In the genomic region with DNA sequence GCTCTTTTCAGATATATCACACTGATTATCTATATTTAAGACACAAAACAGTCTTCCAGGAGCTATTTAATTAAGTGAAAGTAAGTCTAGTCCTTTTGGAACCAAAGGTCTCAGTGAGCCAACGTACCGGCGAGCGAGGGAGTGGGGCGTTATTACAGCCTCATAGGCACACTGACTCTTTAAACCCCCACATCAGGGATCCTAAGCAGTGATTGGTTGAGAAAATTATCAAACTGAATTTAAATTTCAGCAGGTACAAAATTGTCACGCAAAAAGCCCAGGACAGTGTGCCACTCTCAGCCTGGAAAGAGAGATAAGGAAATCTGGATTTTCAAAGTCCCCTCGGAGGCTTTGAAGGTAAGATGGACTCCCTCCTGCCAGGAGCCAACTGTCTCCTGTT, we compare ENCODE assay signal across 17 mouse cellular contexts. TPM values are rescaled to one million over a fixed set of nuclear protein-coding genes. Genes with fewer than 3 reads are reported as not detected.
"Had no signal": no experiment of that assay in that cellular context is flagged by ENCODE, and none has a peak within 500 bp of the region (broad histone marks: within the 10 kb centered on the region; RNA-seq: fewer than 3 reads in every experiment).

A gene (plus strand): TSS at position 301 of the 400 bp plus-strand sequence.

- H3K27ac ChIP-seq: neural tube, embryonic 13.5 days; neural tube, embryonic 15.5 days; stomach, embryonic 15.5 days; stomach, postnatal 0 days had no signal

- DNase-seq: retina, postnatal 1 day; right cerebral cortex, adult 18-20 months; right cerebral cortex, postnatal 14 days; right cerebral cortex, postnatal 25 days; right cerebral cortex, postnatal 4 days; spleen, adult 18-20 months; thymus, adult 18-20 months; thymus, adult 2 months; thymus, postnatal 14 days; thymus, postnatal 25 days; thymus, postnatal 36 days; thymus, postnatal 4 days had no signal

- H3K4me3 ChIP-seq: neural tube, embryonic 13.5 days; neural tube, embryonic 15.5 days; stomach, embryonic 15.5 days had no signal

RNA-seq across cellular contexts. Expression of the gene that starts here (rescaled TPM):
- total RNA-seq: neutrophil, adult 5-6 weeks had no signal
